Mouse (Mus musculus): ENCODE results near the gene Ankrd52. TPM values are rescaled to one million over a fixed set of nuclear protein-coding genes. Genes with fewer than 3 reads are reported as not detected.

The Ankrd52 gene
- total RNA-seq, 2 experiments from 2014 or later, result 83.6 to 86.7 TPM

DNA sequence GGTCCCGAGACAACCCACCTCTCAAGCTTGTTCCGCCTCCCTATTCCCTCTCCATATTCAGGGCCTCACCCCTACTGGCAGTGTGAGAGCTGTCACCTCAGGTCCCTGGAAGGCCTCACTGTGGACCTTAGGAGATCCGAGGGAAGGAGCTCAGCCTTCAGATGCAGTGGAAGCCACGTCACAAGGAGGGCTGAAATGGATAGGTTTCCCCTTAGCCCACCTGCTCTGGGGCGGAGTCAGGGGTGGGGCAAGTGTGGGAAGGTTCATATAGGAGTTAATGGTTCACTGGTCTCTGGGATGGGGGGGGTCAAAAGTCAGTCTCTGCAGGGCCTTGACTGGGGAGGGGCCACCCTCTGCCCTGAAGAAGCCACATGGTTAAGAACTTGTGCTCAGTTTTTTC lies 23.4 kb downstream of the Ankrd52 start:
- DNase-seq (ENCODE audit: low spot score in 2 of 2), result no peak

DNA sequence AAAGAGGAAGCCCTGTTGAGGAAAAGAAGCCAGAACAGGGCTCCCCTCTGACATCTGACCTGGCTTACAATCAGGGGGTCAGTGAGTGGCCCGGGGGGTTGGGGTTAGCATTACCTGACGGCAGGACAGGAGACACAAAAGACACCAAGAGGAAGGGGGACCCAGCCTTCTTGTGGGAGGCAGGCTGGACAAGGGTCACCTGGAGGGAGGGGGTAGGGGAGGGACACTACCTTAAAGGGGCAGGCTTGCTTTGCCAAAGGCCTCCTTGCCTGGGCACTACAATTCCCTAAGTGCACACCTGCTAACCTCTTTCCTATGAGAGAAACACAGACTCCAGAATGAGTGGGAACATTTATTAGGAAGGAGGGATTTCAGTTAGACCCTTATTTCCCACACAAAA lies 24.1 kb downstream of the Ankrd52 start, which contains the start of gene Slc39a5:
Slc39a5 (minus strand) TSS at position 174 of the 400 bp plus-strand sequence.
- DNase-seq (ENCODE audit: low spot score in 2 of 2), result no peak

DNA sequence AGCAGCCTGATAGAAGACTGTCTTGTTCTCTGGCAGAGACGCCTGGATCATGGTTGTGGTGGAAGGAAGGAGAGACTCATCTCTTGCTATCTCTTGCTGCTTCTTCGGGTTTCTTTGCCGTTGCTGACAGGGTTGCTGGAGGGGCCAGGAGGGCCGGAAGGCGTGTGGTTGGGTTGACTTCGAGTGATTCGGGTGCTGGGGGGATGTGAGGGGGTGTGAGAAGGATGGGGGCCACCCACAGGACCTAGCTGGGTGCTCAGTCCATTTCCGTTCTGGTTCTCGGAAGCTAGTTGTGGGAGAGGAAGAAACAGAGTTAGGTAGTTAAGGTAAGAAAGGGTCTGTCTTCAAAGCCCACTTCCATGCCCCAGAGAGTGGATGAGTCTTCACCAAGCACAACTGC lies 24.7 kb downstream of the Ankrd52 start:
- no peak for DNase-seq (ENCODE audit: low spot score in 2 of 2)

DNA sequence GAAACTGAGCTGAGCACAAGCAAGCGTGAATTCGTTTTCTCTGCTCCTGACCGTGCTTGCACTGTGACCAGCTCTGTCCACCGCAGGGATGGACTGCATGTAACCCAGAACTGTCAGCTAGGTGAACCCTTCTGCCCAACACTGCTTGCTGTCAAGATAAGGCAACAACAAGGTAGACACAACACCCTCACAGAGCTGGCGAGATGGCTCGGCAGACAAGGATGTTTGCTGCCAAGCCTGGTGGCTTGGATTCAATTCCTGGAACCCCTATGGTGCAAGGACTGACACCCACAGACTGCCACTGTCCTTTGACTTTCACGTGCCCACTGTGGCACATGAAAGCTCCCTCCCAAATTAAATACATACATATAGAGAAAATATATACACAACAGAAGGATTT lies 27.0 kb downstream of the Ankrd52 start:
- DNase-seq (ENCODE audit: low spot score in 2 of 2), result no peak

DNA sequence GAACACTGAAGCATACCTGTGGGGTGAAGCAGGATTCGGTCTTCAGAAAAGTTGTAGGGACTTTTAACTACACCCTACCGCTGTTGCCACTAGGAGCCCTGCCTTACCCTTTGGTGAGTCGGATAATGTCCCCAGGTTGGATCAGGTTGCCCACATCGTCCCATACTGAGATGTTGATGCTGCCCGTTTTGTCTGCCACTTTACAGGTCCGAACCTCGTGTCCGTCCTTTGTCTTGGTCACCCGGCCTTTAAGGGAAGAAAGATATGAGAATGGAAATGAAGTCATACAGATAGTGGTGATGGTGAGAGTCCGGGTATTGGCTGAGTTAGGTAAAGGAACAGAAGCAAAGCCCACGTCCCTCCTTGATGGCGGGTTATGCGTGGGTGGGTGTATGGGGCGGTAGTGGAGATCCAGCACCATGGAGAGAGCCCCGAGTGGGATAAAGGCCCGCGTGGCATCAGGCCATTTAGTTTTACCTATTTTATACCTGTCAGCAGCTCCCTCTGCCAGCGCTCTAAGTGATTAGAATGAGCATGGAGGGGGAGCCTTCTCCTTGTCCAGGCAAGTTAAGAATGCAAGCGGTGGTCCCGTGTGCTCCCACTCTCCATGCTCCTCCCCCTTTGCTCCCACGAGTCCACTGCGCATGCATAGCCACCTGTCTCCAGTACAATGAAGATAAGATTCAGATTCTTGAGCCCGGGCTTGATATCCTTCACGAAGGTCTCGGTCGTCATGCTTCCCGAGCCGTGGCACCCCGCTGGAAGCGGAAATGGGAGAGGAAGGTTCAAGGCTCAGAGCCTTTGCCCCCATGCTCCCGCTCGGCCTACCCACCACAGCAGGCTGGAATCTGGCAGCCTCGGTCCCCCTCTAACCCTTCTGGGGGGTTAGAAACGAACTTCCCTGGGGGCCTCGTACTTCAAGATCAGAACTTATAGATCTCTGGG lies 31.9 kb downstream of the Ankrd52 start:
- peak; percentile 55 to 63 for DNase-seq (ENCODE audit: low spot score in 2 of 2)

DNA sequence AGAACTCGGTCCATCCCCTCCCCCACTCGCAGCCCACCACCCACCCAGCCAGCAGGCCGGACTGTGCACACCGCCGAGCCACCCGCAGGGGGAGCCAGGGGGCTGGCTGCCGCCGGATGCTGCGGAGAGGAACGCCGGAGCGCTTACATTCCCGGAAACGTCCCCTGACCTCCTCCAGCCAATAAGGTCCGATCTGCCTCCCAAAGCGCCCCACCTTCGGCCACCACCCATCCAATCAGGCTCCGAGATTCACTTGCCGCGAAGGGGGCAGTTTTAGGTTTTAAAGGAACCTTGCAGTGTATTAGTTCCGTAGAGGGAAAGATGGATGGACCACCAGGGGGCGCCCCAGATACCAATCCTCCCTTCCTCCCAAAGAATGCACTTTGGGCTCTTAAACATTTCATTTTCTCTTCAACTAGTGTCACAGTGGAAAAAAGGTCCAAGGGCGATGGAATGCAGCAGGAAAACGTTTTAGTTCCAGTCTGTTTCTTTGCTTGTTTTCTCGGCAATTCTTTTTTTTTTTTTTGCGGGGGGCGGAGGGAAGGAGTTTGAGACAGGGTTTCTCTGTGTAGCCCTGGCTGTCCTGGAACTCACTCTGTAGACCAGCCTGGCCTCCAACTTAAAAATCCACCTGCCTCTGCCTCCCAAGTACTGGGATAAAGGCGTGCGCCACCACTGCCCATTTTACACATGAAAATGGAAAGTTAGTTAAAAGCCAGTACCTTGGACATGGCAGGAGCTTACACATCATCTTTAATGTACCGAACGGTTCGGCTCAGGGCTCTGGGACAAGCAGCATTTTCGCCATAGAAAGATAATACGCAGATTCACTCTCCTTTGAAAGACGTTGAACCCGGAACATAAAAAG lies 33.0 kb downstream of the Ankrd52 start:
- peak; percentile 95 to 99 for DNase-seq (ENCODE audit: low spot score in 2 of 2)

DNA sequence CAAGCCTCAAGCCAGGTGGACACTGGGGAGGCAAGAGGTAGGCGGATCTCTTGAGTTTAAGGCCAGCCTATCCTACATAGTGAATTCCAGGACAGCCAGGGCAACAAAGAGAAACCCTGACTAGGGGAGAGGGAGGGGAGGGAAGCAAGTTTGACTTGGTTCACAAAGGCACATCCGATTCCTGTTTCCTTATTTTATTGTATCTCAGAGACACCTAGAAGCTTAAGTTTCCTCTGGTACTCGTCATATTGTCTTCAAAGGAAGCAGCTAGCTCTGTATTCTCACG lies 33.6 kb downstream of the Ankrd52 start:
- no peak for DNase-seq (ENCODE audit: low spot score in 2 of 2)

DNA sequence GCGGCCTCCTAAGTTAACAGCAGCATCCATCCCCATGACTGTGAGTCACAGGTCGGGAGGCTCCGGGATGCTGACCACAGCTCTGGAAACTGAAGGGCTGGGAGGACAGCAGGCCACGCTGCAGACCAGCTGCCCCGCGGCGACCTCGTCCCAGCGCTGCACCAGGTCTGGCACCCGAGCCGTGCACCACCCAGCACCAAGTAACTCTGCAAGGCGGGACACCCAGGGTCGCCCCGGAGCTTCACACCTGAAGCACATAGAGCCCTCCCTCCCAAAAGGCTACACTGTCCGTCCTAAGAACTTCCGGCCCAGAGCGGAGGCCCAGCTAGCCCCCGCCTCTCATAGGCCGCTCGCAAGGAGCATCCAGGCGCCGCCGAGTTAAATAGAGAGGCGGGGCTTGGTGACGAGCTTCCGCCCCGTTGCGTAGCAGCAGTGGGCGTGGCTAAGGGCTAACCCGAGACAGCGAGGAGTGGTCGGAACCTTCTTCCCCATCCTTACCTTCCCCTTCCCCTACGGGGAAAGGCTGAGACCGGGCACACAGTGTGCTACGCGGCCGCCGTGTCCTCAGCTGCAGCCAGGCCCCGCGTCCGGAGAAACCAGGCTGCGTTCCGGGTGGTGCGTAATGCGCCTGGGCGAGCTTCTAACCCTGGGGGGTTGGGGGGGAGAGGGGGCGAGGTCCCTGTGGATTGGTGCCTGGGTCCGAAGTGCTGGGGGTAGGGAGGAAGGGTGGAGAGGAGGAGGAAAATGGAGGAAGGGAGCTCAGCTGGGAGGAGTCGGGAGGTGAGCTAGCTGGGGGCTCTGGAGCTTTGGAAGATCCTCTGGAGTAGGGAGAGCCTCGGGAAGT lies 34.5 kb downstream of the Ankrd52 start, which contains the start of the genes Nabp2 and Rnf41:
Nabp2 (minus strand) TSS at position 282 of the 844 bp plus-strand sequence.
Rnf41 (plus strand) TSS at position 447 of the 844 bp plus-strand sequence.
- peak; percentile 94 to 97 for DNase-seq (ENCODE audit: low spot score in 2 of 2)

DNA sequence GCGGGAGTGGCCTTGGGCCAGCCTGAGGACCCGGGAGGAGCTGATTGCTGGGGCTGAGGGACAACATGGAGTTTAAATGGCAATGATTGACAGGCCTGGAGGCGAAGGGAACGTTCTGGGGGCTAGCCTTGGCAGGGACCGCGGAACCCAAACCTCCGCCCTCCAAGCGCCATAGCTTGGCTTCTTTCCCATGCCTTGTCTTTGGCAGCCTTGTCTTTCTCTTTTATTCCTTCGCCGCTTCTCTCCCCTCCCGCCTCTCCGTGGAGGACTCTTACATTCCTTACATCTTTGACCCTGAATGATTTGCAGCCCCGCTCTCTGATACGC lies 35.1 kb downstream of the Ankrd52 start:
- no peak for DNase-seq (ENCODE audit: low spot score in 2 of 2)

DNA sequence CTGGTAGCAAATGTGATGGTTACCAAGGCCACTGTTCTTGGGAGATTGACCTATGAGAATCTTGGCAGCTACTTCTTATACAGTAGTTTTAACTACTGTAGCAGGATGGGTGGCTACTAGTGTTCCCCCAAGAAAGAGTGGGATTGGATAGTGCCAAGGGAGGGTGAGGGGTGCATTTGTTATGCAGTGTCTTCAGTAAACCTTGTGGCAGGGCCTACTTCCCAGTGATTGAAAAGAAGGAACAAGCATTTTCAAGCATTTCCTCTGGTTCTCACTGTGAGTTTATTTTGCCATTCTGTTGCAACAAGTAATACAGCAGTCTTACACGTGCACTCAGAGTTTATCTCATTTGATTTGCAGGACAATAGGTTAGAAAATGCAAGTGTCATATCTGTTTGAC lies 35.6 kb downstream of the Ankrd52 start:
- no peak for DNase-seq (ENCODE audit: low spot score in 2 of 2)

DNA sequence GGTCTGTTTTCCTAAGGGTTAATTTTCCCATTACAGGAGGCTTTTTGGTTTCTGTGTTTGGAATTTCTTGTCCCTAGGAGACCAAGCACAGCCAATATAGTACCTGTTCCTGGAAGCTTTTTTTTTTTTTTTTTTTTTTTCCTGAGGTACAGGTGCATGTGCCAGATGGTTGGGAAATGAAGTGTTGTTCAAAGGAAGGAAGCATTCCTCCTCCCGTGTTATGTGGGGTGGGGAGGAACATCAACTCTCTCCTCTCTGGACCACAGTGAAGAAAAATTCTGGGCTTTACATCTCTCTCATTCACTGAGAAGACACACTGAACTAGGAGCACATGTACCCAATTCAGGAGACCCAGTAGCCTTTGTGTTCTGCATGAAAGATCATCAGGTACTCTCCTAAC lies 36.2 kb downstream of the Ankrd52 start:
- no peak for DNase-seq (ENCODE audit: low spot score in 2 of 2)

DNA sequence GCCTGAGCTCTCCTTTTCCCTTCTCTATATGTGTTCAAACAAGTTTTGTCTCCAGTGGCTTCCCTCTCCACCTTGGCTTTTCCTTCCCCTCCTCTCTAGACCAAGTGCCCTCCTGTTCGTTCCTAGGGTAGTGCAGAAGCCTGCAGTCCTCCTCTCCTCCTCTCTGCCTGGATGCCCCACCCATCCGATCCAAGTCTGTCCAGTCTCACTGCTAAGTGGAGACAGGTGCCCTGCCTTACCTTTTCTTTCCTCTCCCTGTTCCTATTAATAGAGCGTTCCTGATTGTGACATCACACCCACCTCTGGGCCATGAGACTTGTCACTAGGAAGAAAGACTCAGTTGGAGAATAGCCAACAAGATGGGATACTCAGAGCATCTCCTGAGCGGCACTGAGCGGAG lies 37.9 kb downstream of the Ankrd52 start:
- no peak for DNase-seq (ENCODE audit: low spot score in 2 of 2)

DNA sequence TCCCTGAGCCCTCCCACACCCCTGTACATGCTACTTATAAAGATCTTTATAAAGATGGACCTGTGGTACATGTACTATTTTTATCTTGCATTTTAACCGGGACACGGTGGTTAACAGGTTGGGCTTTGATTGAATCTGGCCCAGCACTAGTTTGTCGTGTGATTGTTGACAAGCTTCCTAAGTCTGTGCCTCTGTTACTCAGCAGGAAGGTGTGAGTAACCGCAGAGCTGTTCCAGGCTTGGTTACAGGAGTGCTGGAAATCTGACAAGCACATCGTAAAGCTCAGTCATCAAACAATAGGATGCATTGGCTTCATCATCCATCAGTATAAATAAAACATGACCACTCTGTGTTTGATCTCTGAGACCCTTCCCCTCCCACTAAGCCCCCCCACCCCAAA lies 45.5 kb downstream of the Ankrd52 start:
- DNase-seq (ENCODE audit: low spot score in 2 of 2), result no peak

DNA sequence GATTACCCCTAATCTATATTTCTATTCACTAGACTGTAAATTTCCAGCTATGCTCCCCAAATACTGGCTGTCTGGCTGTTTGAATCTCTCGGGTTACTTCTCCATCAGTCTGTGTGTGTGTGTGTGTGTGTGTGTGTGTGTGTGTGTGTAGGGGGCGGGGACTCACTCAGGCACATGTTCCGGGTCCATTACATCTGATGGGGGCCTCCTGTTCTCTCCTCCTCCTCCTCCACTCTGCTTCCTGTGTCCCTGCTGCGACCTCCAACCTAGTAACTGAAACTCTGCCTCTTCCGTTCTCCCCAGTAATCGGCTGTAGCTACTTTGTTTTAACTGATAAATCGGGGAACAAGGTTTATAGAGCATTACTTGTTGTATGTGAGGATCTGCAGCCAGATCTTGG lies 47.7 kb downstream of the Ankrd52 start:
- no peak for DNase-seq (ENCODE audit: low spot score in 2 of 2)

DNA sequence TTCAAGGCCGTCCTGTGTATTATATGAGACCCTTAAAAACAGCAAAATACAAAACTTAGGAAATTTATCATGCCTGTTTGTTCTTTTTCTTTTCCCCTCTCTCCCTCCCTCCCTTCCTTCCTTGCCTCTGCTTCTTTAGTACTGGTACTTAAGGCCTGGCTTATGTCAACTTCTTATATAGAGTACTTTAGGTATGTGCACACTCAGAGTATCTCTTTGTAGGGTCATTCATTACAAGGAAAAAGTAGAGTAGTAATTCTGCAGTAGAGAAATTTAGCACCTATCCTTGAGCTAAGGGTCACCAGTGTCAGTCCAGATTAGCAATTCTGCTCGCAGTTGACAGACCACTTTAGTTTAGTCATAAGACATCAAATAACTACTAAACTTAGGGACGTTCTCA lies 48.3 kb downstream of the Ankrd52 start:
- no peak for DNase-seq (ENCODE audit: low spot score in 2 of 2)

DNA sequence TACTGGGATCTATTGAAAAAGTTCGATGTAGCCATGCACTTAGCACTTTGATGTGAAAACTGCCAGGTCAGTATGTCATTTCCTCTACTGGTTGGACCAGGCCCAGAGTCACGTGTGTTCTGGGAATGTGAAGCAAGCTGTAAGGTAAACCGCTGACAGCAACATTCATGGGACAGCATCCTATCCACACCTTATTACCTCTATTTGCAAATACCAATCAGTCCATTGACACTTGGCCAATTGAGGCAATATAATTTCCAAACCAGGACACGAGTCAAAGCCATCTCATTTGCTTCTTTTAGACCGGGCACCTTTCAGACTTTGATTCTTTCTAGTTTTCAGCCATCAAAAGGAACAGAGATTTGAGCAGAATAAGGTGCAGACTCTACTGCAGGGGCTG lies 52.1 kb downstream of the Ankrd52 start:
- no peak for DNase-seq (ENCODE audit: low spot score in 2 of 2)

DNA sequence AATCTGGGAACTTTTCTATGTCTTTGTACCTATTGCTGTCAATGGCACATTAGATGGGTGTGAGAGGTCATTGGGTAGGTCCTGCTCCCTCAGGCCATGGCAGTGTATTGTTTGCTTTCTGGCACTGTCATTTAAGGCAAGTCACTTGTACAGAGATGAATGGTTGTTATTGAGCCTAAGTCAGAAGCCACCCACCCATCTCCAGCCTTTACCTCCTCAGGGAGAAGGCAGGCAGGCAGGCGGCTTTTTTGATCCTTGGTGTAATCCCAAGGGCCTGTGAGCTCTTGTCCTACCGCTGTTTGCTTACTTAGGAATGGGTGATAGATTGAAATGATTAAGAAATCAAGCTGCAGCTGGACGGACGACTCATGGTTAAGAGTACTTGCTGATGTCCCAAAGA lies 52.5 kb downstream of the Ankrd52 start:
- DNase-seq (ENCODE audit: low spot score in 2 of 2), result no peak

DNA sequence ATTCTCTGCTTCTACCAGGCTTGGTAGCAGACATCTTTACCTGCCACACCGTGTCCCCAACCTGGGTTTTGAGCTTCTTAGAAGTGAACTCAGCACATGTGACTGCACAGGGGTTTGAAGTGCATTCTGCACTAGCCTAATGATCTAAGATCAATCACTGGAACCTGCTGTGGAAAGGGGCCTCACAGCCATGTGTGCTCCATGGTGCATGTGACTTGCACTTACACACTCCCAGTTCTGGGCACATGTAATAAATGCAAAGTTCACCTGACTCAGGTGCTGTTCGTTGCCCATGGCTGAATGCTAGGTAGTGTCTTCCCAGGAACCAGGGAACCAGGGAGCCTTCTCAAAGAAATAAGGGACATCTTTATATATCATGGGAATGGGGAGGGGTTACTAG lies 56.5 kb downstream of the Ankrd52 start:
- no peak for DNase-seq (ENCODE audit: low spot score in 2 of 2)

DNA sequence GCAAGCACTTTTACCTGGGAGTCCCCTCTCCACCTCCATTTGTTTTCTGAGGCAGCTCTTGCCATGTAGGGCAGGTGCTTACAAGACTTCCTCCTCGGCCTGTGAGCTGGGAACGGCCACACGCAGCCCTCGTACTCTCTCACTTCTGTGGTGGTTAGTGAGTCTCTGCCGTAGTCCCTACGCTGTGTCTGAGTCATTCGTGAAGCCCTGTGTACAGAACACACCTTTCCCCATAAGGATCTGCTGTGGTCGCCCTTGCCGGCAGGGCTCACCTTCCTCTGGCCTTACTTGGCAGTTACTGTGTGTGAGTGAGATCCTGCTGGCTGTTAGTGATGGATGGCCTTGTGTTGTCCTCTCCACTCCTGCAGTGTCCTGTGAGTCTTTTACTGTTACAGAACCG lies 57.8 kb downstream of the Ankrd52 start:
- DNase-seq (ENCODE audit: low spot score in 2 of 2), result no peak

DNA sequence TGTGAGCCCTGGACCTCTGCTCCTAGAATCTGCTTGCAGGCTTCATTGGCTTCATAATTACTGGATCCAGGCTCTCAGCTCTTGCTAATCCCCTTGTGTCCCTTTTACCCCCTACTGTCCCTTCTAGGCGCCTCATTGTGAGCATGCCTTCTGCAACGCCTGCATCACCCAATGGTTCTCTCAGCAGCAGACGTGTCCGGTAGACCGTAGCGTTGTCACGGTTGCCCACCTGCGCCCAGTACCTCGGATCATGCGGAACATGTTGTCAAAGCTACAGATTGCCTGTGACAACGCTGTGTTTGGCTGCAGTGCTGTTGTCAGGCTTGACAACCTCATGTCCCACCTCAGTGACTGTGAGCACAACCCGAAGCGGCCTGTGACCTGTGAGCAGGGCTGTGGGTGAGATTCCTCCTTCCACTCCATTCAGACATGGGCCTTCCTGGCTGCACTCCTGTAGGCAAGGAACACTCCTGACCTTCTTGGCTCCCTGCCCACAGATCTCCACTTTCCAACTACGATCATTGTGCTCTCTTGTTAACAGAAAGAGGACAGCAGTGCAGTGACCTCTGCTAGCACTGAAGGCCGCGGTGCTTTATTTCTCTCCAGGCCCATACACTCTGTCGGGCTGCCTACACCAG lies 58.4 kb downstream of the Ankrd52 start:
- no peak for DNase-seq (ENCODE audit: low spot score in 2 of 2)

DNA sequence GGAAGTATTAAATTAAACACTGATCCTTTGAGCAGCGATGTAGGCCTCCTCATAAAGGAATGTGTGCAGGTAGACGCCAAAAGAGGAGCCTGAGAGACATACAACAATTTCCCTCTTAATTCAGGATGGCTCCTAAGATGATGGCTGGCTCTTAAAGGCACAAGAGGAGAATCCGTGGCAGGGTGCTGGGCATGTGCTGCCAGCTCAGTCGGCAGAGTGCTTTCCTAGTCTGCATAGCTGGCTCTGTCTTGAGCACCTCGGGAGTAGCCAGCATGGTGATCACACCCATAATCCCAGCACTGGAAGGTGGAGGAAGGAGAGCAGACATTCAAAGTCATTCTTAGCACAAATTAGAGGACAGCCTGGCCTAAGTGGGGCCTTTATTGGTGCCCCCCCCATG lies 59.0 kb downstream of the Ankrd52 start:
- DNase-seq (ENCODE audit: low spot score in 2 of 2), result no peak
